9 mouse cellular contexts compared by ENCODE assay signal in genomic region chr11:117658974-117659373, GRCm38 (mm10). TPM values are rescaled to one million over a fixed set of nuclear protein-coding genes. Genes with fewer than 3 reads are reported as not detected.
DNase-seq lines count a peak whose midpoint lies in the region; ATAC-seq and TF ChIP-seq lines count a peak whose summit lies in the region.
"Had no signal": no experiment of that assay in that cellular context is flagged by ENCODE, and none has a peak within 500 bp of the region (broad histone marks: within the 10 kb centered on the region; RNA-seq: fewer than 3 reads in every experiment).

No protein-coding gene starts in this region.

- H3K4me2 ChIP-seq in limb, embryonic 14.5 days (replicated peaks; ENCODE audit: low read depth, low read length, severe bottlenecking): no peak overlapping the region
- H3K4me2 ChIP-seq in hindbrain, embryonic 14.5 days (replicated peaks): peak overlapping the region; percentile 30
- H3K4me2 ChIP-seq in neural tube, embryonic 14.5 days (ENCODE audit: low read depth, low read length): peak overlapping the region; percentile 32

- peaks cover 28% of the 10 kb centered on the region for H3K4me1 ChIP-seq in limb, embryonic 14.5 days (ENCODE audit: control insufficient read depth, insufficient read depth, low read length)
- H3K4me1 ChIP-seq in limb, embryonic 10.5 days: peaks cover 19% of the 10 kb centered on the region
- H3K4me1 ChIP-seq in hindbrain, embryonic 14.5 days (replicated peaks; ENCODE audit: control insufficient read depth, insufficient read depth, low read length): peaks cover 46% of the 10 kb centered on the region
- peaks cover 34% of the 10 kb centered on the region for H3K4me1 ChIP-seq in neural tube, embryonic 14.5 days (ENCODE audit: control insufficient read depth, insufficient read depth, low read length)

- peak; percentile 26 for DNase-seq in cerebellum, adult 11 months
- no peak for DNase-seq in cerebellum, adult 9-10 months
- peak; percentile 80 for DNase-seq in limb, embryonic 14.5 days (ENCODE audit: low spot score)
- DNase-seq in limb, embryonic 10.5 days (ENCODE audit: low spot score): no peak
- peak; percentile 63 for DNase-seq in hindbrain, embryonic 14.5 days (ENCODE audit: low spot score)
- DNase-seq in embryo, embryonic 11 days: no peak
- no peak for DNase-seq in urinary bladder, postnatal 36 days (ENCODE audit: low spot score in 2 of 2)

- ATAC-seq in limb, embryonic 14.5 days (ENCODE audit: low FRiP score, low read depth): no peak
- ATAC-seq in hindbrain, embryonic 14.5 days (ENCODE audit: low FRiP score): no peak
- no peak for ATAC-seq in neural tube, embryonic 14.5 days (ENCODE audit: low read depth)

- H3K36me3 ChIP-seq in limb, embryonic 14.5 days (ENCODE audit: control insufficient read depth, insufficient read depth, low read length): no peaks in the 10 kb centered on the region
- no peaks in the 10 kb centered on the region for H3K36me3 ChIP-seq in limb, embryonic 10.5 days
- H3K36me3 ChIP-seq in hindbrain, embryonic 14.5 days (replicated peaks; ENCODE audit: control insufficient read depth, insufficient read depth): no peaks in the 10 kb centered on the region
- no peaks in the 10 kb centered on the region for H3K36me3 ChIP-seq in neural tube, embryonic 14.5 days (ENCODE audit: control insufficient read depth, insufficient read depth, low read length)

- H3K4me3 ChIP-seq in limb, embryonic 14.5 days (replicated peaks; ENCODE audit: low read length): no peak overlapping the region
- H3K4me3 ChIP-seq in limb, embryonic 10.5 days: no peak overlapping the region
- H3K4me3 ChIP-seq in hindbrain, embryonic 14.5 days (replicated peaks; ENCODE audit: low read length): no peak overlapping the region
- no peak overlapping the region for H3K4me3 ChIP-seq in neural tube, embryonic 14.5 days (ENCODE audit: low read depth, low read length)

- no peak overlapping the region for H3K9ac ChIP-seq in limb, embryonic 14.5 days (ENCODE audit: low read depth, low read length, severe bottlenecking)
- no peak overlapping the region for H3K9ac ChIP-seq in hindbrain, embryonic 14.5 days
- no peak overlapping the region for H3K9ac ChIP-seq in neural tube, embryonic 14.5 days (replicated peaks; ENCODE audit: low read depth, low read length)

- no peak for TF ChIP-seq POLR2A in limb, embryonic 14.5 days (IDR thresholded peaks at IDR 0.05; ENCODE audit: borderline replicate concordance, extremely low read depth, insufficient read depth, insufficient read length)

- no peaks in the 10 kb centered on the region for H3K27me3 ChIP-seq in limb, embryonic 14.5 days (ENCODE audit: control insufficient read depth, insufficient read depth, low read length)
- no peaks in the 10 kb centered on the region for H3K27me3 ChIP-seq in limb, embryonic 10.5 days (ENCODE audit: low read depth, poor library complexity, severe bottlenecking)
- no peaks in the 10 kb centered on the region for H3K27me3 ChIP-seq in hindbrain, embryonic 14.5 days (ENCODE audit: control insufficient read depth, insufficient read depth, low read length)
- H3K27me3 ChIP-seq in neural tube, embryonic 14.5 days (ENCODE audit: control insufficient read depth, insufficient read depth, low read length): no peaks in the 10 kb centered on the region; the same call in 1 of the 2 replicates

- H3K27ac ChIP-seq in limb, embryonic 14.5 days (replicated peaks; ENCODE audit: low read depth, low read length): no peak overlapping the region
- no peak overlapping the region for H3K27ac ChIP-seq in limb, embryonic 10.5 days
- H3K27ac ChIP-seq in hindbrain, embryonic 14.5 days: 0 out of 2 replicates have a peak overlapping the region, but pooled peaks have one; percentile 38
- peak overlapping the region; percentile 10; the same call in 1 of the 2 replicates for H3K27ac ChIP-seq in neural tube, embryonic 14.5 days (ENCODE audit: low read depth, low read length)
- H3K27ac ChIP-seq: macrophage had no signal

- WGBS in limb, embryonic 14.5 days: 39% methylated on average over 4 of the region's 4 CpGs
- 87% methylated on average over 4 of the region's 4 CpGs for WGBS in limb, embryonic 10.5 days
- WGBS in hindbrain, embryonic 14.5 days: 36% methylated on average over 4 of the region's 4 CpGs
- 32% methylated on average over 4 of the region's 4 CpGs for WGBS in neural tube, embryonic 14.5 days

- no peaks in the 10 kb centered on the region for H3K9me3 ChIP-seq in limb, embryonic 14.5 days (ENCODE audit: control insufficient read depth, low read length)
- no peaks in the 10 kb centered on the region for H3K9me3 ChIP-seq in limb, embryonic 10.5 days (replicated peaks)
- no peaks in the 10 kb centered on the region for H3K9me3 ChIP-seq in hindbrain, embryonic 14.5 days (ENCODE audit: control insufficient read depth, low read length)
- H3K9me3 ChIP-seq in neural tube, embryonic 14.5 days (ENCODE audit: control insufficient read depth, low read length): no peaks in the 10 kb centered on the region

RNA-seq across cellular contexts. Expression of gene Tnrc6c, which starts 4.9 kb away (rescaled TPM):
- polyA plus RNA-seq in limb, embryonic 14.5 days (2012; rRNA removed): 34.7 and 43.7 TPM in 2 replicates
- polyA plus RNA-seq in limb, embryonic 14.5 days (2014; fragmentation: Nextera tagmentation; extraction: Ambion mirVana): 18.1 and 21.1 TPM in 2 replicates
- 11.4 and 14.1 TPM in 2 replicates for polyA plus RNA-seq in limb, embryonic 10.5 days (2016; fragmentation: Nextera tagmentation; extraction: Ambion mirVana)
- 23.4 and 25.1 TPM in 2 replicates for polyA plus RNA-seq in hindbrain, embryonic 14.5 days (2014; fragmentation: Nextera tagmentation; extraction: Ambion mirVana)
- 30.6 and 32.5 TPM in 2 replicates for polyA plus RNA-seq in neural tube, embryonic 14.5 days (2014; fragmentation: Nextera tagmentation; extraction: Ambion mirVana)

Comparison
In these comparisons a context has a peak if more than half of its experiments do, and no peak if none do; other contexts are left out.
1. DNase-seq: peak in cerebellum, adult 11 months (single experiment), limb, embryonic 14.5 days (single experiment) and hindbrain, embryonic 14.5 days (single experiment); none in cerebellum, adult 9-10 months (single experiment), limb, embryonic 10.5 days (single experiment), embryo, embryonic 11 days (single experiment) and urinary bladder, postnatal 36 days (0 of 2).
2. H3K27ac ChIP-seq: peak in hindbrain, embryonic 14.5 days (single experiment) and neural tube, embryonic 14.5 days (single experiment); none in limb, embryonic 14.5 days (single experiment) and limb, embryonic 10.5 days (single experiment).